Mouse (Mus musculus) CH12.LX (cell line): ENCODE data around the gene Ccdc78. TPM values are rescaled to one million over a fixed set of nuclear protein-coding genes. Genes with fewer than 3 reads are reported as not detected.

Experiments
- DNase-seq: peaks from one replicate; pipeline ENCODE4 v3.0.0-alpha.2; 2013; ENCODE audit errors: extremely low read depth
- H3K27ac ChIP-seq: 2 replicates; pipeline ENCODE4 v1.5.1; 2012; ENCODE audit warnings: low read depth, mild to moderate bottlenecking, control low read depth, moderate library complexity; ENCODE audit not compliant: insufficient read depth
- H3K27me3 ChIP-seq: replicated peaks from 2 replicates; pipeline ENCODE3; 2012; ENCODE audit warnings: inconsistent platforms
- H3K36me3 ChIP-seq, 2 experiments: replicated peaks in 1 of 2; 2 replicates each; pipeline versions ENCODE3 to v1.6.1; 2012; ENCODE audit warnings: inconsistent platforms in 1 of 2, low read length in 1 of 2, mild to moderate bottlenecking in 1 of 2, mixed read lengths in 1 of 2, moderate library complexity in 1 of 2; ENCODE audit not compliant: control insufficient read depth in 1 of 2, insufficient read depth in 1 of 2
- H3K4me1 ChIP-seq, 2 experiments: 2 replicates each; pipeline ENCODE4 v1.6.1; 2012; ENCODE audit warnings: inconsistent platforms in 1 of 2, moderate library complexity in 1 of 2; ENCODE audit not compliant: insufficient read depth in 2 of 2, control insufficient read depth in 1 of 2
- H3K4me2 ChIP-seq: 2 replicates; pipeline ENCODE4 v1.6.1; 2012; ENCODE audit warnings: low read depth, mild to moderate bottlenecking, control low read depth; ENCODE audit not compliant: poor library complexity, insufficient read depth, severe bottlenecking
- H3K4me3 ChIP-seq, 3 experiments: fragments of 150-350 bp in 1 of 3; sonication (generic) in 1 of 3; replicated peaks in 1 of 3; 2 replicates each; pipeline versions ENCODE3 to v1.5.1; 2011 to 2012; ENCODE audit warnings: low read depth in 2 of 3, low read length in 2 of 3, mild to moderate bottlenecking in 2 of 3, moderate library complexity in 2 of 3, control low read depth in 1 of 3, improper control_type of control experiment in 1 of 3, inconsistent platforms in 1 of 3, mixed read lengths in 1 of 3; ENCODE audit not compliant: poor library complexity in 1 of 3
- H3K79me2 ChIP-seq: replicated peaks from 2 replicates; pipeline ENCODE4 v1.6.1; 2012; ENCODE audit warnings: mild to moderate bottlenecking, moderate library complexity; ENCODE audit not compliant: control insufficient read depth, poor library complexity, insufficient read depth, severe bottlenecking; ENCODE audit errors: extremely low read depth
- H3K9ac ChIP-seq: 2 replicates; pipeline ENCODE4 v1.6.1; 2012; ENCODE audit warnings: low read depth, mild to moderate bottlenecking, control low read depth, moderate library complexity; ENCODE audit not compliant: insufficient read depth
- H3K9me3 ChIP-seq: replicated peaks from 2 replicates; pipeline ENCODE3; 2012; ENCODE audit warnings: low read length, inconsistent platforms, mixed read lengths
- E2F4 ChIP-seq: IDR thresholded peaks from 2 replicates; pipeline ENCODE4 v1.6.1; 2011; ENCODE audit warnings: low read depth, low read length, improper control_type of control experiment; ENCODE audit not compliant: insufficient replicate concordance
- EP300 ChIP-seq: IDR thresholded peaks from 2 replicates; pipeline ENCODE4 v1.6.1; 2011; ENCODE audit warnings: low read length, improper control_type of control experiment
- JUN ChIP-seq: IDR thresholded peaks from 2 replicates; pipeline ENCODE4 v1.6.1; 2011; ENCODE audit warnings: low read depth, mild to moderate bottlenecking, low read length, improper control_type of control experiment, moderate library complexity; ENCODE audit not compliant: insufficient read depth
- MAZ ChIP-seq: IDR thresholded peaks from 2 replicates; pipeline ENCODE4 v1.6.1; 2012; ENCODE audit warnings: low read depth, mild to moderate bottlenecking, inconsistent platforms, low read length, improper control_type of control experiment, moderate library complexity
- MEF2A ChIP-seq: IDR thresholded peaks from 2 replicates; pipeline ENCODE4 v1.6.1; 2014; ENCODE audit warnings: low read depth, mild to moderate bottlenecking, inconsistent platforms, low read length, improper control_type of control experiment, borderline replicate concordance
- MYC ChIP-seq: IDR thresholded peaks from 2 replicates; pipeline ENCODE4 v1.6.1; 2011; ENCODE audit warnings: low read depth, mild to moderate bottlenecking, improper control_type of control experiment, low read length
- NELFE ChIP-seq: IDR thresholded peaks from 2 replicates; pipeline ENCODE4 v1.6.1; 2011; ENCODE audit warnings: low read depth, low read length, improper control_type of control experiment
- PAX5 ChIP-seq: IDR thresholded peaks from 2 replicates; pipeline ENCODE4 v1.6.1; 2012; ENCODE audit warnings: low read length, inconsistent platforms, mixed read lengths
- POLR2A ChIP-seq: IDR thresholded peaks from 2 replicates; pipeline ENCODE4 v1.6.1; 2011; ENCODE audit warnings: low read depth, mild to moderate bottlenecking, improper control_type of control experiment, low read length
- POLR2AphosphoS2 ChIP-seq: IDR thresholded peaks from 2 replicates; pipeline ENCODE4 v1.6.1; 2011; ENCODE audit warnings: low read depth, low read length, improper control_type of control experiment
- SMC3 ChIP-seq: IDR thresholded peaks from 2 replicates; pipeline ENCODE4 v1.6.1; 2011; ENCODE audit warnings: low read depth, low read length, improper control_type of control experiment
- TCF12 ChIP-seq: IDR thresholded peaks from 2 replicates; pipeline ENCODE4 v1.6.1; 2014; ENCODE audit warnings: low read depth, mild to moderate bottlenecking, inconsistent platforms, low read length, improper control_type of control experiment
- UBTF ChIP-seq: IDR thresholded peaks from 2 replicates; pipeline ENCODE4 v1.6.1; 2012; ENCODE audit warnings: low read depth, mild to moderate bottlenecking, inconsistent platforms, low read length, improper control_type of control experiment, moderate library complexity
- USF1 ChIP-seq: IDR thresholded peaks from 2 replicates; pipeline ENCODE4 v1.6.1; 2014; ENCODE audit warnings: low read depth, mild to moderate bottlenecking, inconsistent platforms, low read length, improper control_type of control experiment
- USF2 ChIP-seq: conservative IDR thresholded peaks from 2 replicates; pipeline ENCODE4 v1.6.1; 2011; ENCODE audit warnings: low read depth, low read length, improper control_type of control experiment
- ZC3H11A ChIP-seq: IDR thresholded peaks from 2 replicates; pipeline ENCODE4 v1.6.1; 2012; ENCODE audit warnings: low read depth, mild to moderate bottlenecking, inconsistent platforms, low read length, improper control_type of control experiment
- ZNF384 ChIP-seq: IDR thresholded peaks from 2 replicates; pipeline ENCODE4 v1.6.1; 2012; ENCODE audit warnings: low read depth, low read length, improper control_type of control experiment, inconsistent platforms
- dilution Hi-C: fragments of 300-500 bp; cut with MboI; formaldehyde crosslinking; loops from 2 replicates; pipeline ENCODE4 v1.14.3; 2020; ENCODE audit warnings: low sequenced_read_pairs; ENCODE audit not compliant: extremely low pct_unique_long_range_greater_than_20kb, extremely low pct_ligation_motif_present
- in situ Hi-C: fragments of 300-500 bp; cut with MboI; formaldehyde crosslinking; loops from 3 replicates; pipeline ENCODE4 v1.14.3; 2019; ENCODE audit warnings: low sequenced_read_pairs, low pct_ligation_motif_present, low pct_unique_long_range_greater_than_20kb, mixed read lengths
- polyA plus RNA-seq: library from polyadenylated mRNA; unstranded; fragments of >175 nt; gene quantifications from 2 replicates; pipeline ENCODE4 v1.2.1, GENCODE M21; 2012; ENCODE audit warnings: low read depth; ENCODE audit not compliant: insufficient read length
- total RNA-seq, 2 experiments: library from RNA; depleted of rRNA; stranded (reverse); fragments of 300-350 nt in 1 of 2; fragments of >200 nt in 1 of 2; gene quantifications; 2 replicates each; pipeline ENCODE4 v1.2.3; 2012 to 2014

Ccdc78 gene
- total and polyA plus RNA-seq, 3 experiments = 0.13 to 0.40 (median 0.25) TPM

GRCm38 (mm10) chr17:25838904-25839303 lies 52.5 kb downstream of the Ccdc78 start:
- H3K4me3 ChIP-seq = no peak overlapping the region
- H3K27me3 ChIP-seq = no peaks in the 10 kb centered on the region
- TF ChIP-seq ZNF384 (no peak), USF2 (no peak), MAZ (no peak), MEF2A (no peak), POLR2A (no peak), NELFE (no peak), MYC (no peak)
- no peak for DNase-seq
- dilution Hi-C loops = no loop called here
- peaks cover 16 to 21% of the 10 kb centered on the region in 2 experiments for H3K4me1 ChIP-seq
- H3K4me2 ChIP-seq = no peak overlapping the region
- peaks cover 10% of the 10 kb centered on the region for H3K79me2 ChIP-seq
- H3K27ac ChIP-seq = no peak overlapping the region
- in situ Hi-C loops = no loop called here
- peaks cover 74 to 87% of the 10 kb centered on the region in 2 experiments for H3K36me3 ChIP-seq
- H3K9me3 ChIP-seq = no peaks in the 10 kb centered on the region
- no peak overlapping the region for H3K9ac ChIP-seq

- H3K4me3 ChIP-seq = no peak overlapping the region
- TF ChIP-seq JUN (no peak), POLR2AphosphoS2 (no peak), ZC3H11A (no peak), EP300 (no peak), SMC3 (no peak), USF1 (no peak), E2F4 (no peak), TCF12 (no peak), PAX5 (no peak), ZNF384 (no peak), UBTF (no peak)
- DNase-seq = no peak
- H3K9ac ChIP-seq = no peak overlapping the region
- H3K27ac ChIP-seq = no peak overlapping the region
- H3K79me2 ChIP-seq = peaks cover 14% of the 10 kb centered on the region
- H3K9me3 ChIP-seq = no peaks in the 10 kb centered on the region
- H3K4me2 ChIP-seq = no peak overlapping the region
- H3K36me3 ChIP-seq = peaks cover 73 to 84% of the 10 kb centered on the region in 2 experiments
- in situ Hi-C loops = no loop called here
- dilution Hi-C loops = no loop called here
- H3K27me3 ChIP-seq = no peaks in the 10 kb centered on the region
- peaks cover 14 to 15% of the 10 kb centered on the region in 2 experiments for H3K4me1 ChIP-seq
Measured at GRCm38 (mm10) chr17:25839455-25840235, 53.3 kb downstream of the Ccdc78 start.

Other genes starting within 250 kb of the Ccdc78 start
Only the 20 nearest of the 28 such genes appear.
- 2.9 and 3.4 TPM in 2 replicates for gene Gng13, start 69.4 kb upstream of the Ccdc78 start, total RNA-seq (2012; rRNA removed)
- gene Gng13, start 69.4 kb upstream of the Ccdc78 start, total RNA-seq (2014; rRNA removed) = not detected in 2 replicates
- gene Gng13, start 69.4 kb upstream of the Ccdc78 start, polyA plus RNA-seq = 1.3 and 1.9 TPM in 2 replicates
- gene Chtf18, start 59.2 kb upstream of the Ccdc78 start, total RNA-seq (2012; rRNA removed) = 24.8 and 34.5 TPM in 2 replicates
- 11.9 and 14.5 TPM in 2 replicates for gene Chtf18, start 59.2 kb upstream of the Ccdc78 start, total RNA-seq (2014; rRNA removed)
- 38.2 and 49.9 TPM in 2 replicates for gene Chtf18, start 59.2 kb upstream of the Ccdc78 start, polyA plus RNA-seq
- 5.8 and 7.2 TPM in 2 replicates for gene Rpusd1, start 58.9 kb upstream of the Ccdc78 start, total RNA-seq (2012; rRNA removed)
- 4.4 and 5.6 TPM in 2 replicates for gene Rpusd1, start 58.9 kb upstream of the Ccdc78 start, total RNA-seq (2014; rRNA removed)
- gene Rpusd1, start 58.9 kb upstream of the Ccdc78 start, polyA plus RNA-seq = 11.7 and 13.8 TPM in 2 replicates
- not detected in 2 replicates for gene Mslnl, start 50.5 kb upstream of the Ccdc78 start, total RNA-seq (2012; rRNA removed)
- not detected in 2 replicates for gene Mslnl, start 50.5 kb upstream of the Ccdc78 start, total RNA-seq (2014; rRNA removed)
- not detected in 2 replicates for gene Mslnl, start 50.5 kb upstream of the Ccdc78 start, polyA plus RNA-seq
- gene Msln, start 32.2 kb upstream of the Ccdc78 start, total RNA-seq (2012; rRNA removed) = not detected in 2 replicates
- gene Msln, start 32.2 kb upstream of the Ccdc78 start, total RNA-seq (2014; rRNA removed) = not detected in 2 replicates
- gene Msln, start 32.2 kb upstream of the Ccdc78 start, polyA plus RNA-seq = not detected in 2 replicates
- gene Narfl, start 12.8 kb upstream of the Ccdc78 start, total RNA-seq (2012; rRNA removed) = 22.0 and 23.4 TPM in 2 replicates
- gene Narfl, start 12.8 kb upstream of the Ccdc78 start, total RNA-seq (2014; rRNA removed) = 16.5 and 17.0 TPM in 2 replicates
- gene Narfl, start 12.8 kb upstream of the Ccdc78 start, polyA plus RNA-seq = 12.1 and 13.3 TPM in 2 replicates
- 14.5 and 16.0 TPM in 2 replicates for gene Haghl, start 907 bp upstream of the Ccdc78 start, total RNA-seq (2012; rRNA removed)
- gene Haghl, start 907 bp upstream of the Ccdc78 start, total RNA-seq (2014; rRNA removed) = 7.3 and 7.4 TPM in 2 replicates
- gene Haghl, start 907 bp upstream of the Ccdc78 start, polyA plus RNA-seq = 7.4 and 7.8 TPM in 2 replicates
- 55.0 and 68.3 TPM in 2 replicates for gene Fam173a, start 6.3 kb downstream of the Ccdc78 start, total RNA-seq (2012; rRNA removed)
- gene Fam173a, start 6.3 kb downstream of the Ccdc78 start, total RNA-seq (2014; rRNA removed) = 21.9 and 25.5 TPM in 2 replicates
- gene Fam173a, start 6.3 kb downstream of the Ccdc78 start, polyA plus RNA-seq = 25.5 and 27.8 TPM in 2 replicates
- gene AC134908.4, start 9.1 kb downstream of the Ccdc78 start, total RNA-seq (2012; rRNA removed) = not detected in 2 replicates
- gene AC134908.4, start 9.1 kb downstream of the Ccdc78 start, total RNA-seq (2014; rRNA removed) = not detected in 2 replicates
- not detected in 2 replicates for gene AC134908.4, start 9.1 kb downstream of the Ccdc78 start, polyA plus RNA-seq
- 49.8 and 50.1 TPM in 2 replicates for gene Metrn, start 10.6 kb downstream of the Ccdc78 start, total RNA-seq (2012; rRNA removed)
- 18.1 and 23.7 TPM in 2 replicates for gene Metrn, start 10.6 kb downstream of the Ccdc78 start, total RNA-seq (2014; rRNA removed)
- gene Metrn, start 10.6 kb downstream of the Ccdc78 start, polyA plus RNA-seq = 16.9 and 17.7 TPM in 2 replicates
- gene Fbxl16, start 22.5 kb downstream of the Ccdc78 start, total RNA-seq (2012; rRNA removed) = not detected in 2 replicates
- gene Fbxl16, start 22.5 kb downstream of the Ccdc78 start, total RNA-seq (2014; rRNA removed) = not detected in 2 replicates
- not detected in 2 replicates for gene Fbxl16, start 22.5 kb downstream of the Ccdc78 start, polyA plus RNA-seq
- 27.2 and 28.6 TPM in 2 replicates for gene Wdr24, start 37.0 kb downstream of the Ccdc78 start, total RNA-seq (2012; rRNA removed)
- 17.3 and 20.9 TPM in 2 replicates for gene Wdr24, start 37.0 kb downstream of the Ccdc78 start, total RNA-seq (2014; rRNA removed)
- 16.9 and 20.4 TPM in 2 replicates for gene Wdr24, start 37.0 kb downstream of the Ccdc78 start, polyA plus RNA-seq
- 7.7 and 9.3 TPM in 2 replicates for gene Jmjd8, start 42.3 kb downstream of the Ccdc78 start, total RNA-seq (2012; rRNA removed)
- 4.8 and 6.1 TPM in 2 replicates for gene Jmjd8, start 42.3 kb downstream of the Ccdc78 start, total RNA-seq (2014; rRNA removed)
- 8.3 and 8.5 TPM in 2 replicates for gene Jmjd8, start 42.3 kb downstream of the Ccdc78 start, polyA plus RNA-seq
- gene Stub1, start 46.8 kb downstream of the Ccdc78 start, total RNA-seq (2012; rRNA removed) = 98.3 and 107 TPM in 2 replicates
- gene Stub1, start 46.8 kb downstream of the Ccdc78 start, total RNA-seq (2014; rRNA removed) = 60.4 and 62.9 TPM in 2 replicates
- gene Stub1, start 46.8 kb downstream of the Ccdc78 start, polyA plus RNA-seq = 84.8 and 87.1 TPM in 2 replicates
- 1.9 and 2.4 TPM in 2 replicates for gene Rhbdl1, start 50.7 kb downstream of the Ccdc78 start, total RNA-seq (2012; rRNA removed)
- gene Rhbdl1, start 50.7 kb downstream of the Ccdc78 start, total RNA-seq (2014; rRNA removed) = not detected in 2 replicates
- 2.8 and 4.6 TPM in 2 replicates for gene Rhbdl1, start 50.7 kb downstream of the Ccdc78 start, polyA plus RNA-seq
- 3.1 and 3.8 TPM in 2 replicates for gene Gm20683, start 55.2 kb downstream of the Ccdc78 start, total RNA-seq (2012; rRNA removed)
- gene Gm20683, start 55.2 kb downstream of the Ccdc78 start, total RNA-seq (2014; rRNA removed) = 0.96 and 1.3 TPM in 2 replicates
- 1.4 and 4.8 TPM in 2 replicates for gene Gm20683, start 55.2 kb downstream of the Ccdc78 start, polyA plus RNA-seq
- 16.2 and 26.1 TPM in 2 replicates for gene Rhot2, start 58.3 kb downstream of the Ccdc78 start, total RNA-seq (2012; rRNA removed)
- gene Rhot2, start 58.3 kb downstream of the Ccdc78 start, total RNA-seq (2014; rRNA removed) = 17.3 and 19.5 TPM in 2 replicates
- 33.8 and 51.5 TPM in 2 replicates for gene Rhot2, start 58.3 kb downstream of the Ccdc78 start, polyA plus RNA-seq
- 31.9 and 38.0 TPM in 2 replicates for gene Wdr90, start 74.9 kb downstream of the Ccdc78 start, total RNA-seq (2012; rRNA removed)
- gene Wdr90, start 74.9 kb downstream of the Ccdc78 start, total RNA-seq (2014; rRNA removed) = 16.0 and 17.5 TPM in 2 replicates
- gene Wdr90, start 74.9 kb downstream of the Ccdc78 start, polyA plus RNA-seq = 19.9 and 23.8 TPM in 2 replicates
- gene Mcrip2, start 82.2 kb downstream of the Ccdc78 start, total RNA-seq (2012; rRNA removed) = 16.1 and 16.5 TPM in 2 replicates
- 0.82 and 1.4 TPM in 2 replicates for gene Mcrip2, start 82.2 kb downstream of the Ccdc78 start, total RNA-seq (2014; rRNA removed)
- gene Mcrip2, start 82.2 kb downstream of the Ccdc78 start, polyA plus RNA-seq = 1.7 and 2.2 TPM in 2 replicates
- 43.6 and 52.5 TPM in 2 replicates for gene Mettl26, start 88.5 kb downstream of the Ccdc78 start, total RNA-seq (2012; rRNA removed)
- gene Mettl26, start 88.5 kb downstream of the Ccdc78 start, total RNA-seq (2014; rRNA removed) = 31.9 and 33.0 TPM in 2 replicates
- 29.8 and 32.0 TPM in 2 replicates for gene Mettl26, start 88.5 kb downstream of the Ccdc78 start, polyA plus RNA-seq